Mouse (Mus musculus): ENCODE measurements at regions not wholly inside any gene's neighbourhood (a gene's known extent, or its start where the extent isn't known, plus 50 kb on each side); places are given as distances from the start of the nearest gene placed in this dataset.

GRCm38 (mm10) chr6:16064691-16065090 is 344.2 kb downstream of the Mdfic start:
- in situ Hi-C loops (cut with MboI; ENCODE audit: unreplicated experiment in 2 of 2): no loop called here

GRCm38 (mm10) chr6:16065121-16065520 is 344.7 kb downstream of the Mdfic start:
- in situ Hi-C loops (cut with MboI; ENCODE audit: unreplicated experiment in 2 of 2): no loop called here

- in situ Hi-C loops (cut with MboI; ENCODE audit: unreplicated experiment in 2 of 2): no loop called here
Measured at GRCm38 (mm10) chr6:16076266-16076665, 355.8 kb downstream of the Mdfic start.

- in situ Hi-C loops (cut with MboI; ENCODE audit: unreplicated experiment in 2 of 2): no loop called here
Measured at GRCm38 (mm10) chr6:16077195-16077810, 356.8 kb downstream of the Mdfic start.

GRCm38 (mm10) chr6:16077917-16078316 is 357.5 kb downstream of the Mdfic start:
- in situ Hi-C loops (cut with MboI; ENCODE audit: unreplicated experiment in 2 of 2): no loop called here

GRCm38 (mm10) chr6:16086952-16087537 is 366.6 kb downstream of the Mdfic start:
- in situ Hi-C loops (cut with MboI; ENCODE audit: unreplicated experiment in 2 of 2): no loop called here

- in situ Hi-C loops (cut with MboI; ENCODE audit: unreplicated experiment in 2 of 2): no loop called here
Measured at GRCm38 (mm10) chr6:16098761-16099160, 378.3 kb downstream of the Mdfic start.

- in situ Hi-C loops (cut with MboI; ENCODE audit: unreplicated experiment in 2 of 2): no loop called here
Measured at GRCm38 (mm10) chr6:16141009-16141408, 420.5 kb downstream of the Mdfic start.

GRCm38 (mm10) chr6:16144538-16144937 is 424.1 kb downstream of the Mdfic start:
- in situ Hi-C loops (cut with MboI; ENCODE audit: unreplicated experiment in 2 of 2): no loop called here

GRCm38 (mm10) chr6:16150535-16150934 is 430.1 kb downstream of the Mdfic start:
- in situ Hi-C loops (cut with MboI; ENCODE audit: unreplicated experiment in 2 of 2): no loop called here

- in situ Hi-C loops (cut with MboI; ENCODE audit: unreplicated experiment in 2 of 2): no loop called here
Measured at GRCm38 (mm10) chr6:16151478-16151877, 431.0 kb downstream of the Mdfic start.

- in situ Hi-C loops (cut with MboI; ENCODE audit: unreplicated experiment in 2 of 2): no loop called here
Measured at GRCm38 (mm10) chr6:16152691-16153090, 432.2 kb downstream of the Mdfic start.

GRCm38 (mm10) chr6:16165012-16165411 is 444.6 kb downstream of the Mdfic start:
- in situ Hi-C loops (cut with MboI; ENCODE audit: unreplicated experiment in 2 of 2): no loop called here

- in situ Hi-C loops (cut with MboI; ENCODE audit: unreplicated experiment in 2 of 2): no loop called here
Measured at GRCm38 (mm10) chr6:16171871-16172270, 451.4 kb downstream of the Mdfic start.

- in situ Hi-C loops (cut with MboI; ENCODE audit: unreplicated experiment in 2 of 2): no loop called here
Measured at GRCm38 (mm10) chr6:16177313-16177712, 456.9 kb downstream of the Mdfic start.

GRCm38 (mm10) chr6:16187983-16188550 is 467.6 kb downstream of the Mdfic start:
- in situ Hi-C loops (cut with MboI; ENCODE audit: unreplicated experiment in 2 of 2): no loop called here

- in situ Hi-C loops (cut with MboI; ENCODE audit: unreplicated experiment in 2 of 2): loop anchor here in 1 of 2 experiments (25.0 kb wide), 1 partner anchor 1626 kb away; no protein-coding TSS in a partner anchor
Measured at GRCm38 (mm10) chr6:16212975-16213374, 492.5 kb downstream of the Mdfic start.

GRCm38 (mm10) chr6:16213635-16214034 is 493.2 kb downstream of the Mdfic start:
- in situ Hi-C loops (cut with MboI; ENCODE audit: unreplicated experiment in 2 of 2): loop anchor here in 1 of 2 experiments (25.0 kb wide), 1 partner anchor 1626 kb away; no protein-coding TSS in a partner anchor

- in situ Hi-C loops (cut with MboI; ENCODE audit: unreplicated experiment in 2 of 2): loop anchor here in 1 of 2 experiments (5.0 to 25.0 kb wide), 3 partner anchors 546 to 1634 kb away; no protein-coding TSS in a partner anchor
Measured at GRCm38 (mm10) chr6:16221002-16221627, 500.7 kb downstream of the Mdfic start.

Measured in v-Abl transformed pro-B cells (cell line).